Mouse (Mus musculus) lung, embryonic 15.5 days (tissue): ENCODE results near the gene Serpina9. TPM values are rescaled to one million over a fixed set of nuclear protein-coding genes. Genes with fewer than 3 reads are reported as not detected.

ENCODE experiments used
- ATAC-seq: fragments of 200-750 bp; cut with Nextera tagmentation; 2 replicates; pipeline ENCODE4 v1.8.0; 2017; ENCODE audit warnings: moderate number of reproducible peaks, borderline replicate concordance; ENCODE audit not compliant: low FRiP score, low TSS enrichment; ENCODE audit errors: extremely low read depth
- H3K27ac ChIP-seq: fragments of 300-500 bp; sonication (generic); 2 replicates; pipeline ENCODE4 v1.5.1; 2015; ENCODE audit warnings: moderate library complexity, mild to moderate bottlenecking, inconsistent platforms
- H3K27me3 ChIP-seq: fragments of 300-500 bp; sonication (generic); 2 replicates; pipeline ENCODE4 v1.6.1; 2015; ENCODE audit warnings: inconsistent platforms
- H3K36me3 ChIP-seq: fragments of 300-500 bp; sonication (generic); 2 replicates; pipeline ENCODE4 v1.6.1; 2015; ENCODE audit warnings: inconsistent platforms
- H3K4me1 ChIP-seq: fragments of 300-500 bp; sonication (generic); 2 replicates; pipeline ENCODE4 v1.6.1; 2015; ENCODE audit warnings: inconsistent platforms
- H3K4me2 ChIP-seq: fragments of 300-500 bp; sonication (generic); 2 replicates; pipeline ENCODE4 v1.6.1; 2015; ENCODE audit warnings: inconsistent platforms, mild to moderate bottlenecking, moderate library complexity
- H3K4me3 ChIP-seq: fragments of 300-500 bp; sonication (generic); 2 replicates; pipeline ENCODE4 v1.5.1; 2015; ENCODE audit warnings: mild to moderate bottlenecking, inconsistent platforms
- H3K9ac ChIP-seq: fragments of 300-500 bp; sonication (generic); 2 replicates; pipeline ENCODE4 v1.6.1; 2015; ENCODE audit warnings: inconsistent platforms
- H3K9me3 ChIP-seq: fragments of 300-500 bp; sonication (generic); 2 replicates; pipeline ENCODE4 v1.6.1; 2016; ENCODE audit warnings: inconsistent platforms
- WGBS: fragments of 180-500 bp; shearing (Covaris S2); methylation state at CpG from one replicate; pipeline ENCODE4 v1.1.7; 2015; 5-methylcytosine and 5-hydroxymethylcytosine counted together
- polyA plus RNA-seq: library from polyadenylated mRNA; unstranded; fragments of >200 nt; fragmentation: Nextera tagmentation; extraction: Ambion mirVana; gene quantifications from 2 replicates; pipeline ENCODE4 v1.2.1, GENCODE M21; 2015

Gene Serpina9
- polyA plus RNA-seq, 1 experiment from 2014 or later, result 0.32 TPM

DNA sequence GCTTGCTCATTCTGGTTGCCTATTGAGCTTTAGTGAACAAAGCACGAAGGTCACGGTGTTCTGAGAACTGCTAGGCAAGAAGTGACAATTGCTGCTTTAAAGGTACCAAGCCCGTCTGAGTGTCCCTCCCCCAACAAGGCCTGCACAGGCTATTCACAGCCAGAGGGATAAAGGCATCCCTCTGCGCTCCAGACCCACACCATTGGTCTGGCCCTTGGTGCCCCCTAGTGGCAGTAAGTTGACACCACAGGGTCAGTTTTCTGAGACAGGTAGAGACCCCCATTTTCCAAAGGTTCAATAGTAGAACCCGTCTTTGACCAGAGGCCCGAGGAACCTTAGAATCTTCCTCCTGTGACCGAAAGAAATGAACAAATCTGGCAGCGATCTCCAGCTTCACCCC, 16.4 kb upstream of the Serpina9 start:
- H3K9me3 ChIP-seq, result no peaks in the 10 kb centered on the region
- H3K27me3 ChIP-seq, result no peaks in the 10 kb centered on the region
- H3K4me3 ChIP-seq, result no peak overlapping the region
- H3K4me2 ChIP-seq, result no peak overlapping the region
- 46% methylated on average over 8 of the region's 8 CpGs for WGBS
- ATAC-seq, result no peak
- H3K4me1 ChIP-seq, result no peaks in the 10 kb centered on the region
- H3K27ac ChIP-seq, result no peak overlapping the region
- no peak overlapping the region for H3K9ac ChIP-seq
- H3K36me3 ChIP-seq, result no peaks in the 10 kb centered on the region

GRCm38 (mm10) chr12:104015280-104015679, 1.7 kb upstream of the Serpina9 start:
- no peaks in the 10 kb centered on the region for H3K4me1 ChIP-seq
- H3K9ac ChIP-seq, result no peak overlapping the region
- H3K4me2 ChIP-seq, result no peak overlapping the region
- no peaks in the 10 kb centered on the region for H3K36me3 ChIP-seq
- WGBS, result 54% methylated on average over 3 of the region's 3 CpGs
- no peaks in the 10 kb centered on the region for H3K9me3 ChIP-seq
- H3K4me3 ChIP-seq, result no peak overlapping the region
- ATAC-seq, result no peak
- H3K27ac ChIP-seq, result no peak overlapping the region
- no peaks in the 10 kb centered on the region for H3K27me3 ChIP-seq

GRCm38 (mm10) chr12:104004689-104005088, 8.9 kb downstream of the Serpina9 start:
- H3K4me1 ChIP-seq, result peaks cover 19% of the 10 kb centered on the region
- 75% methylated on average over 5 of the region's 5 CpGs for WGBS
- H3K9ac ChIP-seq, result no peak overlapping the region
- no peak overlapping the region for H3K27ac ChIP-seq
- no peak overlapping the region for H3K4me2 ChIP-seq
- H3K4me3 ChIP-seq, result no peak overlapping the region
- no peaks in the 10 kb centered on the region for H3K27me3 ChIP-seq
- no peaks in the 10 kb centered on the region for H3K9me3 ChIP-seq
- ATAC-seq, result no peak
- H3K36me3 ChIP-seq, result no peaks in the 10 kb centered on the region

GRCm38 (mm10) chr12:104003238-104003612, 10.3 kb downstream of the Serpina9 start:
- Histone ChIP-seq H3K36me3 (no peaks in the 10 kb centered on the region), H3K4me1 (peaks cover 19% of the 10 kb centered on the region), H3K27me3 (no peaks in the 10 kb centered on the region), H3K9ac (no peak overlapping the region), H3K27ac (peak overlapping the region; percentile 79), H3K4me3 (no peak overlapping the region), H3K4me2 (no peak overlapping the region), H3K9me3 (no peaks in the 10 kb centered on the region)
- peak; percentile 67; the same call in 1 of the 2 replicates for ATAC-seq
- WGBS, result 23% methylated on average over 4 of the region's 4 CpGs

- Histone ChIP-seq H3K9ac (no peak overlapping the region), H3K4me2 (no peak overlapping the region), H3K4me1 (peaks cover 19% of the 10 kb centered on the region), H3K4me3 (no peak overlapping the region), H3K9me3 (no peaks in the 10 kb centered on the region), H3K27me3 (no peaks in the 10 kb centered on the region), H3K27ac (peak overlapping the region; percentile 79), H3K36me3 (no peaks in the 10 kb centered on the region)
- ATAC-seq, result peak; percentile 61; the same call in 1 of the 2 replicates
- WGBS, result 20% methylated on average over 10 of the region's 10 CpGs
Observed at GRCm38 (mm10) chr12:104002569-104003237, 10.9 kb downstream of the Serpina9 start.

GRCm38 (mm10) chr12:104000594-104000993, 13.0 kb downstream of the Serpina9 start:
- H3K4me2 ChIP-seq, result no peak overlapping the region
- H3K4me3 ChIP-seq, result no peak overlapping the region
- H3K9me3 ChIP-seq, result no peaks in the 10 kb centered on the region
- H3K27ac ChIP-seq, result no peak overlapping the region
- WGBS, result 93% methylated on average over 3 of the region's 3 CpGs
- H3K27me3 ChIP-seq, result no peaks in the 10 kb centered on the region
- H3K9ac ChIP-seq, result no peak overlapping the region
- no peak for ATAC-seq
- H3K36me3 ChIP-seq, result no peaks in the 10 kb centered on the region
- H3K4me1 ChIP-seq, result peaks cover 19% of the 10 kb centered on the region

DNA sequence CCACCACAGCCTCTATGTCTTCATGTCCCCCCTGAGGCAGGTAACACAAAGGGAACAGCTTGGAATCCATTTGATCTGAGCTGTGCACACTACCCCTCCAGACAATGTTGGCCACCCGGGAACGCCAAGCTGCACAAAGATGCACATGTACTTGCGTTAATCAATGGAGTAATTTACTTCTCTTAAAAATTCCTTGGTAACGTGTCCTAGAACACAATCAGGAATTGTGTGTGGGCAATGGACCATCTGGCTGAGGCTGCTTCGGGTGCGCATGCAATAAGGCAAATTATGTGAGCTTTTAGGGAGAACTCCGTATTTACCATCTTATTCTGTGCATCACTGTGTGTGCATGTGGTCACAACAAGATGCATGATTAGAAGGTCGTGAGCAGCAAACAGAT, 13.9 kb downstream of the Serpina9 start:
- Histone ChIP-seq H3K4me1 (peaks cover 19% of the 10 kb centered on the region), H3K27me3 (no peaks in the 10 kb centered on the region), H3K4me2 (no peak overlapping the region), H3K9ac (no peak overlapping the region), H3K4me3 (no peak overlapping the region), H3K36me3 (no peaks in the 10 kb centered on the region), H3K27ac (no peak overlapping the region), H3K9me3 (no peaks in the 10 kb centered on the region)
- WGBS, result 82% methylated on average over 8 of the region's 8 CpGs
- ATAC-seq, result no peak

DNA sequence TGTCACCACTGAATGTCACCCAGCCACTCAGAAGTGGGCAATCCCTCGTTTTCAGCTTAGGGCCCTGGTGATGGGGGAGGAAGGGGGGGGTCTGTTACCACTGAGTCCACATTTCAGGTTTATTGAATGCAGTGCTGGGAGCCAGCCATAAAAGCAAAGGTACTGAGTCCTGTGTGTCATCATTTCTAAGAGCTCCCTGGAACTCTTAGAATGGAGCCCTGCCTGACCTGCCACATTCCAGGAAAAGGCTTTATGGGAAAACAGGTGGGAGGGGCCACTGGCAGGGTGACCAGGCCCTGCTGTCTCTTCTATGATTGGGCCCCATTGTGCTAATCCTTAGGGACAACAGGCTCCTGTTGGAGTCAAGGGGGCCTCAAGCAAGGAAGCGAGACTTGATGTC, 17.0 kb downstream of the Serpina9 start:
- no peak; the same call in 1 of the 2 replicates for ATAC-seq
- 71% methylated on average over 2 of the region's 2 CpGs for WGBS
- no peak overlapping the region for H3K4me3 ChIP-seq

DNA sequence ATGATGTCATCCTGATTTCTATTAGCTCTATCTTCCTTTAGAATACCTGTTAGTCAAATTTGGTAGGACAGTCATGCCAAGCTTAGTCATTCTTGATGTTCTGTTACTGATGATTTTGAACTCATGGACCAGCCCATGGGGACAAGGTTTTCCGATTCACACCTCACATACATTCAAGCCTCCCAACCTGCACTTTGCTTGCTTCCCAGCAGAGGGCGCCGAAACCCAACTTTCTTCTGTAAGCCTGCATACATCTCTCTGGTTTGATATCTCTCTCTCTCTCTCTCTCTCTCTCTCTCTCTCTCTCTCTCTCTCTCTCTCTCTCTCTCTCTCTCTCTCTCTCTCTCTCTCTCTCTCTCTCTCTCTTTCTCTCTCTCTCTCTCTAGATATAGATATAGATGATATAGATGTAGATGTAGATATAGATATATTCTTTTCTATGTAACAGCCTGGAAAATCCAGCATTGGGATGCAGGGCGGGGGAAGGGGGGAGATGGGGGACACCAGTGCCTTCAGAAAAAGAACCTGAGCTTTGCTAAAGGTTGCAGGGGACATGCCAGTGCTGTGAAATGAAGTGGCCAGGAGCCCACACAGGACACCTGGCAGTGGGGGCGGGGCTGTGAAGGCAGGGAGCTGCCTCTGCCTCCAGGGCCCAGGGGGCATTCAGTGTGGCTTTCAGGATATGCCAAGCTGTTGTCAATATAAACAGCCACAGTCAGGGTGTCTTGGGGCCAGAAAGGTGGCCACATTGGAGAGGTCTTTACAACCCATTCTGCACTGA, 18.1 kb downstream of the Serpina9 start:
- Histone ChIP-seq H3K9me3 (no peaks in the 10 kb centered on the region), H3K9ac (no peak overlapping the region), H3K27ac (no peak overlapping the region), H3K4me2 (no peak overlapping the region), H3K36me3 (no peaks in the 10 kb centered on the region), H3K4me1 (no peaks in the 10 kb centered on the region), H3K4me3 (no peak overlapping the region), H3K27me3 (no peaks in the 10 kb centered on the region)
- 41% methylated on average over 5 of the region's 5 CpGs for WGBS
- ATAC-seq, result 0 out of 2 replicates have a peak, but pooled peaks have one; percentile 24

More for the DNA sequence above, 17.0 kb downstream of the Serpina9 start:
- no peak overlapping the region for H3K9ac ChIP-seq
- H3K4me2 ChIP-seq, result no peak overlapping the region
- no peaks in the 10 kb centered on the region for H3K9me3 ChIP-seq
- H3K4me1 ChIP-seq, result no peaks in the 10 kb centered on the region
- no peaks in the 10 kb centered on the region for H3K27me3 ChIP-seq
- no peak overlapping the region for H3K27ac ChIP-seq
- no peaks in the 10 kb centered on the region for H3K36me3 ChIP-seq

GRCm38 (mm10) chr12:103992945-103993344, 20.6 kb downstream of the Serpina9 start:
- ATAC-seq, result no peak
- WGBS, result 44% methylated on average over 7 of the region's 7 CpGs

GRCm38 (mm10) chr12:103989857-103990256, 23.7 kb downstream of the Serpina9 start, which contains the start of gene Serpina11:
Gene Serpina11 (minus strand): TSS chr12:103989957.
- Histone ChIP-seq H3K4me2 (no peak within 1 kb of the TSS), H3K4me3 (no peak within 1 kb of the TSS), H3K4me1 (no peaks in the 10 kb centered on the region), H3K27me3 (no peaks in the 10 kb centered on the region), H3K9ac (no peak within 1 kb of the TSS), H3K36me3 (no peaks in the 10 kb centered on the region), H3K27ac (no peak within 1 kb of the TSS), H3K9me3 (no peaks in the 10 kb centered on the region)
- no peak for ATAC-seq
- WGBS, result 81% methylated on average over 6 of the region's 6 CpGs

More at GRCm38 (mm10) chr12:103992945-103993344, 20.6 kb downstream of the Serpina9 start:
- Histone ChIP-seq H3K4me3 (no peak overlapping the region), H3K27ac (no peak overlapping the region), H3K4me2 (no peak overlapping the region), H3K36me3 (no peaks in the 10 kb centered on the region), H3K9ac (no peak overlapping the region), H3K27me3 (no peaks in the 10 kb centered on the region), H3K9me3 (no peaks in the 10 kb centered on the region), H3K4me1 (no peaks in the 10 kb centered on the region)

GRCm38 (mm10) chr12:103989514-103989767, 24.1 kb downstream of the Serpina9 start:
- no peak overlapping the region for H3K4me2 ChIP-seq
- 43% methylated on average over 2 of the region's 2 CpGs for WGBS
- H3K4me1 ChIP-seq, result no peaks in the 10 kb centered on the region
- H3K36me3 ChIP-seq, result no peaks in the 10 kb centered on the region
- no peaks in the 10 kb centered on the region for H3K27me3 ChIP-seq
- no peak overlapping the region for H3K27ac ChIP-seq
- no peak for ATAC-seq
- H3K9me3 ChIP-seq, result no peaks in the 10 kb centered on the region
- no peak overlapping the region for H3K9ac ChIP-seq
- H3K4me3 ChIP-seq, result no peak overlapping the region
